Mouse (Mus musculus) lung, postnatal 0 days (tissue): ENCODE results near the gene Pik3cg.

Source experiments
- CTCF ChIP-seq: IDR thresholded peaks from 2 replicates; pipeline ENCODE4 v1.5.1; 2016; ENCODE audit warnings: antibody characterized with exemption, mild to moderate bottlenecking
- EP300 ChIP-seq: IDR thresholded peaks from 2 replicates; pipeline ENCODE4 v1.6.1; 2016; ENCODE audit warnings: antibody characterized with exemption, mild to moderate bottlenecking, control low read depth

GRCm38 (mm10) chr12:32184874-32185273 lies 23.6 kb downstream of the Pik3cg start:
- TF ChIP-seq CTCF (no peak), EP300 (no peak)
